Mouse (Mus musculus): ENCODE measurements around the gene Ccdc146. TPM values are rescaled to one million over a fixed set of nuclear protein-coding genes. Genes with fewer than 3 reads are reported as not detected.

Ccdc146 gene
- polyA plus RNA-seq (2012; rRNA removed) = 0.26 and 0.47 TPM in 2 replicates

GRCm38 (mm10) chr5:21424614-21425602, at the start of gene Ccdc146, which contains the start of gene Fam185a:
Gene Ccdc146 (minus strand): TSS chr5:21424677.
Gene Fam185a (plus strand): TSS chr5:21424958.
- peak; percentile 97 for DNase-seq (ENCODE audit: low read depth)

- no peak for DNase-seq (ENCODE audit: low read depth)
Measured at GRCm38 (mm10) chr5:21468100-21468499, 43.6 kb upstream of the Ccdc146 start.

DNA sequence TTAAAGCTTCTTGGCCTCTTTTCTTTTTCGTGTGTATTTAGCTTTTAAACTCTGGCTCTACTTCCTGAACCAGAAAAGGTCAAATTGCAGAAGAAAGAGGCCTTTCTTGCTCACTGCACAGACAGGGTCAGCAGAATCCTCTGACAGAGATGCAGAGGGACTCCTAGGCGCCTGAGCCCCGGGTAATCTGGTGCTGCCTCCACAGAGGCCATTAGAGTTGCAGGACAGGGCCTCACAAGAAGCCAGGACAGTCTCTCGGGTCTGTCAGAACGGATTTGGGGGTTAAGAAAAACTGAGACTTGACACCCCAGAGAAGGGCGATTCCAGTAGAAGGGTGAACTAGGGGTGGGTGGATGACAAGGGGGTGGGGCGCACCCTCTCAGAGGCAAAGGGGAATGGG, 42.9 kb upstream of the Ccdc146 start:
- no peak for DNase-seq (ENCODE audit: low read depth)

GRCm38 (mm10) chr5:21440833-21441530, 16.5 kb upstream of the Ccdc146 start:
- no peak for DNase-seq (ENCODE audit: low read depth)

GRCm38 (mm10) chr5:21439446-21440110, 15.1 kb upstream of the Ccdc146 start:
- DNase-seq (ENCODE audit: low read depth) = no peak

DNA sequence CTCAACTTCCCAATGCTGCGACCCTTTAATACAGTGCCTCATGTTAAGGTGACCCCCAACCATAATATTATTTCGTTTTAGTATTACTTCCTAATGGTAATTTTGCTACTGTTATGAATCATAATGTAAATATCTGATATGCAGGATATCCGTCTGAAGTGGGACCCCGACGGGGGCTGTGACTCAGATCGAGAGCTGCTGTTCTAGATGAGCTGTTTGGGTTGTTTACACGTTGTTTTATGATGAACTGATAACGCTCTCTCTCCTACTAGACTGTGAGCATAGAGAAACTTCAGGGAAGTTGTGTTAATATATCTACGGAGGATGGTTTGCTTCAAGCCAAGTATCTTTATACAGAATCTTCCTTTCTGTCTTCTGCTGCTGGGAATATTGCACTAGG, 14.0 kb upstream of the Ccdc146 start:
- no peak for DNase-seq (ENCODE audit: low read depth)

DNA sequence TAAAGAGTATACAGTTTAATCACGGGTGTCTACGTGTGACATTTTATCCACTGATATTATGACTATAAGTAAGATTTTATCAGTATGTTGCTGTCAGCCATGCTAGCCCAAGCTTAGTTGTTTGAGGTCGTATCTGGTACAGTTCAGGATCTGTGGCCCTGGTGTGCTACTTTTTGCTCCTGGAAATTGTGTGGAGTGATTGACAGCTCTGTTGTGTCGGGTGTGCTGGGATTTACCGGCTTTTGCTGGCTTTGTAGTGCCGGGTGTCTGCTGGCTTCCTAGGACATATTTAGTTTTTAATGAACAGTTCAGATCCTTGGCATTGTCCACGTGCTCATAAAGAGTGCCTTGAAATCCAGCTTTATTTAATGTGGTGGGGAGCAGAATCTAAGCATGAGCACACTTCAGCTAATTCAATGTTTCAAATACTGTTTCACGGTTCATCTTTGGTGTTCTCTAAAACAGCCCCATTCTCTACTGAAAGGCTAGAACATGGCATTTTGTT, 12.0 kb upstream of the Ccdc146 start:
- DNase-seq (ENCODE audit: low read depth) = no peak

GRCm38 (mm10) chr5:21434148-21434929, 9.9 kb upstream of the Ccdc146 start:
- no peak for DNase-seq (ENCODE audit: low read depth)

GRCm38 (mm10) chr5:21426666-21427065, 2.2 kb upstream of the Ccdc146 start:
- DNase-seq (ENCODE audit: low read depth) = no peak

GRCm38 (mm10) chr5:21420609-21421008, 3.9 kb downstream of the Ccdc146 start:
- DNase-seq (ENCODE audit: low read depth) = no peak

DNA sequence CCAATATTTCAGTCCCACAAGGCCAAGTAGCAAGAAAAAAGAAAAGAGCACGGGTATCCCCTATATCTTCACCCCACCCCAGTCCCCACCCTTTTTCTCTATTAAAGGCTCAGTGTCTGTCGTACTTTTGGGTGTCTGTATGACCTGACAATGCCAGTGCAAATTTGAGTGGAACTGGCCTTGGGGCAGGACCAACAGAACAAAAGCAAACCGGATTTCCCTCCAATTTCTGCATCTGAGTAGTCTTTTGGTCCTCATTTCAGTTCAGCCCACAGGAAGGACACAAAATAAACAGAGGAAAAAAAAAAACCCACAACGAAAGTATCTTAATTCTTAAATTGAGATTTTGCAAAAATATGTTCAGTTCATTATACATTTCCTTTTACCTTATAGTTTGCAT, 5.9 kb downstream of the Ccdc146 start:
- no peak for DNase-seq (ENCODE audit: low read depth)

DNA sequence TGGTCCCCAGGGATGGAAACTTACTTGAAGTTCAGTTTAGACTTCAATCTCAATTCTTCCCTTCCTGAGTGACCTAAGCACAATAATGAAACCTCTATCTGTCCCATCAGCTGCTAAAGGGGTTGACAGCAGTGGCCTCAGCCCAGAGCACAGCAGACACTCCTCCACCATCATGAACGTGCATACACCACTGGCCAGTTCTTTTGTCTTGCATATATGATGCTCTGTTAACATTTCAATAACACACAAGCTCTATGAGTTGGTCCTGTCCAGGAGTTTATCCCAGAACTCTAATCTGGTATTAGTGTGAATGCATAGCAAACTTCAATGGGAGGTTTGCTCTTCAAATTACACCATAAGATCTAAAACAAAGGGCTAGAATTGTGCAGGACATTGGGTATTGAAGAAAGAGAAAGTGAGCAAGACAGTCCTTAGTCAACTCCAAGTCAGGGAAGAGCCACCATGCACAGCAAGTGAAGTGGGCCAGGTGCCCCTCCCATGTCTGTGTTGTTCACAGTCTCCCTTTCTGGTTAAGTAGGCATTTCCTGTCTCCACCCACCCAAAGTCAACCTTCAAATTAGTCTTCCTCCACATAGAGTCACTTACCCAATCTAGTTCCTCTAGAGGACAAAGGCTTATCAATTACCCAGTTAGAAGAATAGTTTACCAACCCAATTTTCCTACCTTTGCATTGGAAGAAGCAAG, 10.2 kb downstream of the Ccdc146 start:
- DNase-seq (ENCODE audit: low read depth) = no peak

GRCm38 (mm10) chr5:21413322-21413721, 11.2 kb downstream of the Ccdc146 start:
- DNase-seq (ENCODE audit: low read depth) = no peak

- DNase-seq (ENCODE audit: low read depth) = no peak
Measured at GRCm38 (mm10) chr5:21412056-21412455, 12.4 kb downstream of the Ccdc146 start.

GRCm38 (mm10) chr5:21411261-21411666, 13.2 kb downstream of the Ccdc146 start:
- no peak for DNase-seq (ENCODE audit: low read depth)

DNA sequence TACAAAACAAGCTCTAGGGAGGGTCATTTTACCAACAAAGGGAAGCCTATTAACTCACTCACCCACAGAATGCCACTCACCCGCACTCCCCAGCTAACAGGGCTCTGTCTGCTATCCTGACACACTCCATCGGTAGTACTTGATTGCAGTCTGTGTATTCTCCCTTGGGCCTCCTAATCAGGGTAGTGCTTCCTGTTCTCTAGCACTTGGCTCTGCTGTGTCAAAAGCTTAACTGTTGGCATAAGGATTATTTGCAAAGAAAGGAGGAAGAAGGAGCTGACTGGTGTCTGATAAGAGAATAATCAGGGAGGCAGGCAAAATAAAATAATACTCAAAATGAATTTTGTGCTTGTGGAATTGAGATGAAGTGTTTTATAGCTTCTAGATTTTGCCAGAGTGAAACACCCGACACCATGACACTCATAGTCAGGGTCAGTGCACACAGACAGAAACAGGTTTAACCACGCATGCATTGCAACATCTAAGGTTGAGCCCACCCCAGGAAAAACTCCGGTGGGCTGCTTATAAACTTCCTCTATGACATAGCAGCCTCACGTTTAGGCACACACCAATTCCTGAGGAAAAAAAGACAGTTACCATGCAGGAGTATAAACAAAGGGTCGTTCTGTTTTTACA, 29.2 kb downstream of the Ccdc146 start:
- no peak for DNase-seq (ENCODE audit: low read depth)

DNA sequence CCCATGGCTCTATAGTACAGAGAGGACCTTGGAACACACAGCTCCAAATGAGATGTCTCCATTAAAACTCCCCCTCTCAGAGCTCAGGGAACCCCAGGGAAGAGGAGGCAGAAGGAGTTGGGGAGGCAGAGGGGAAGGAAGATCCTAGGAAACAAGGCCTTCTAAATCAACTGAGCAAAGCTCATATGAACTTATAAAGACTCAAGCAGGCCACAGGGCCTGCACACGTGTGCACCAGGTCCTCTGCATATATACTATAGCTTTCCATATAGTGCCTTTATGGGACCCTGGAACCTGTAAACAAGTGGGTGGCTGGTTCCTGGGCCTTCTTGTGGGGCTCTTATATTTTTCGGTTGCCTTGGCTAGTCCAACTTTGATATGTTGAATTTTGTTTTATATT, 29.9 kb downstream of the Ccdc146 start:
- no peak for DNase-seq (ENCODE audit: low read depth)

GRCm38 (mm10) chr5:21391616-21392384, 32.7 kb downstream of the Ccdc146 start:
- no peak for DNase-seq (ENCODE audit: low read depth)

GRCm38 (mm10) chr5:21388855-21389254, 35.6 kb downstream of the Ccdc146 start:
- DNase-seq (ENCODE audit: low read depth) = no peak

All from gonadal fat pad, adult 2 months (tissue).